Mouse (Mus musculus) frontal cortex, adult (tissue): ENCODE results near the gene Mark1.

ENCODE experiments used
- ATAC-seq: cut with Nextera tagmentation; 2 replicates; pipeline ENCODE4 v1.9.2; 2017; ENCODE audit warnings: mild to moderate bottlenecking, moderate library complexity, mixed read lengths; ENCODE audit not compliant: low TSS enrichment

The Mark1 gene

GRCm38 (mm10) chr1:184963121-184963693 is 36.2 kb downstream of the Mark1 start:
- 0 out of 2 replicates have a peak, but pooled peaks have one; percentile 9 for ATAC-seq

DNA sequence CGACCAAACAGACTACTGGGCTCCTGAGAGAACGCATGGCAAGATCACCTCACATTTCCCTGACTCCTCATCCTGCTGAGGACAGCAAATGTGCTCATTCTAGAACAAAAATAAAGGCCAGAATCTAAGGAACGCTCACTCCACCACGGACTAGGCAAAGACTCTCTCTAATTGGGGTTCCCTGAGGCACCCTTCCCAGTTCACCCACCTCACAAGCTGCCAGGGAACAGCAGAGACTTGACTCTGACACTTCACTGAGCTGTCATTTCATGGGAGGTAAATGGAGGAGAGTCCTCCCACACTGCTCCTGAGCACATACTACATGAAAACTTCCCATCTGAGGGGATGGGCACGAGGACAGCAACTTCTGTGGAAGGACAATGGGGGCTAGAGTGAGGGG is 37.5 kb downstream of the Mark1 start:
- ATAC-seq, result peak; percentile 25

GRCm38 (mm10) chr1:184958818-184959217 is 40.6 kb downstream of the Mark1 start:
- peak; percentile 87 for ATAC-seq

GRCm38 (mm10) chr1:184958388-184958787 is 41.0 kb downstream of the Mark1 start:
- 0 out of 2 replicates have a peak, but pooled peaks have one; percentile 1 for ATAC-seq

- ATAC-seq, result peak; percentile 61
Measured at GRCm38 (mm10) chr1:184951758-184952157, 47.6 kb downstream of the Mark1 start.

GRCm38 (mm10) chr1:184951057-184951456 is 48.3 kb downstream of the Mark1 start:
- peak; percentile 88 for ATAC-seq

DNA sequence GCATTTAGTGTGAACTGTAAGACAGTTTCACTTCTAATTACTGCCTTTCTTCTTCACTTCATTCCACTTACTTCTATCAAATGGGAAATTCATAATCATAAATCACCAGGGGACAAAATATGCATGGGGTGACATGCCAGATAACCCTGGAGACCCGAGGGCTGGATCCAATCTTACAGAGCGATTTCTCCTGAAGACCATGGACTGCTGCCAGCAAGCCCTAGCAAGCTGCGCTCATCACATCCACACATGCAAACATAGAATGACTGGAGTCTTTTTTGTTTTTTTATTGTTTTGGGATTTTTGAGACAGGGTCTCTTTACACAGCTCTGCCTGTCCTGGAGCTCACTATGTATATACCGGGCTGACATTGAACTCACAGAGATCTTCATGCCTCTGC is 61.3 kb downstream of the Mark1 start:
- no peak for ATAC-seq

- ATAC-seq, result no peak
Measured at GRCm38 (mm10) chr1:184935980-184936379, 63.4 kb downstream of the Mark1 start.

GRCm38 (mm10) chr1:184935490-184935889 is 63.9 kb downstream of the Mark1 start:
- ATAC-seq, result no peak

- no peak for ATAC-seq
Measured at GRCm38 (mm10) chr1:184931097-184931496, 68.3 kb downstream of the Mark1 start.

GRCm38 (mm10) chr1:184928382-184928781 is 71.0 kb downstream of the Mark1 start:
- no peak for ATAC-seq

DNA sequence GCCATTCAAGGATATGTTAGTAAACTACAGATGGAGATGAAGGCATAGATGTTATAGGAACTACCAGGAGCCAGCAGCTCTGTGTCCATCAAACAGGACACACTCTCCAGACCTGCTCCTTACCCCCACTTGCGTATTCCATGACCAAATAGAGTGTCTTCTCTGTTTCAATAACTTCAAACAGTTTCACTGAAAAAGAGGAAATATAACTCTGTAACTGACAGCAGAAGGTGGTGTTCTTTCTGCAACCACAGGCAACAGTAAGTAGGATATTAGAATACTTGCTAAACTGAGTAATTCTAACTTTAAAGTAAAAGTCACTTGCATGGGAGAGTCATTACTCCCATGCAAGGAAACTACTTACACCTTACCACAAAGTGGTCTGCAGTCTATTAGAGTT is 71.5 kb downstream of the Mark1 start:
- no peak for ATAC-seq

- peak; percentile 35; the same call in 1 of the 2 replicates for ATAC-seq
Measured at GRCm38 (mm10) chr1:184922824-184923223, 76.5 kb downstream of the Mark1 start.

DNA sequence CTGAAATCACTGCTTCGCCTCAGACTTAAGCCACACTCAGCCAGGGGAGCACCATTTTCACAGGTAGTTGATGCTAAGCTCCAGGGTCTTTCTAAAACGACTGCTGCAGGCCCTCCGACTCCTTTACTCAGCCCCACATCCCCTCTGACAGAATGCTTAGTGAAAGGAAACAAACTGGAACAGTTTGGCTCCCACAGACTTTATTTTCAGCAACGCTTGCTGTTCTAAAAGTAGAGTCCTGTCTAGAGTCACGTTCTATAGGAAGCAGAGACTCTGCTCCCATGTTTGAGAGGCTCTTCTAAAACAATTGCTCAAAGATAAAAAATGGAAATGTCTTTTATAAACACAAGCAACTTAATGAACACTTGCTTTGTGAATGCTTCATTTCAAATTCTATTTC is 79.3 kb downstream of the Mark1 start:
- peak; percentile 71 for ATAC-seq

DNA sequence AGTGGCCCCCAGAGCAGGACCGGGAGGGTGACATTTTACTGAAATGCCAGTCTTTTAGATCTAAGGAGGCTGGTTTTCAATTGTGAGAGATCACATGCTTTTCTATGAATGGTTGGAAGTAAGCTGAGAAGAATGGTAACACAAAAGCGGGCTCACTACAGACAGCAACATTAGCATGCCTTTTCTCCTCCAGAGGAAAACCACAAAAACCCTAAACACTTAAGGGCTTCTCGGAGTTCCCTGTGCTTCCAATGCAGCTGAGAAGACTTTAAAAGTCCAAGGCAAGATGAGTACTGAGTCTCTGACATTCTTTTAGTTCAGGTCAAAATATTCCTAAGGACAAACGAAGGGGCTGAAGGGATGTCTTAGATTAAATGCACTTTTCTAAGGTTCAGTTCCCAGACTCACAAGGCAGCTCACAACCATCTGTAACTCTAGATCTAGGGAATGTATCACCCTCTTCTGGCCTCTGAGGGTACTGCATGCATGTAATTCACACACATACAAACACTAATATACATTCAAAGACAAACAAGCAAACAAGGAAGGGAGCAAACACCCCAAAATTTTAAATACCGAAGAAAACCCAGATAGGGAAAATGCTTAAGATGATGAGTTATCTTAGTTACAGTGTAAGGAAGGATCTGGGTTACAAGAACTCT is 81.0 kb downstream of the Mark1 start:
- ATAC-seq, result no peak

GRCm38 (mm10) chr1:184912336-184912735 is 87.0 kb downstream of the Mark1 start:
- no peak for ATAC-seq

GRCm38 (mm10) chr1:184911861-184912260 is 87.5 kb downstream of the Mark1 start:
- ATAC-seq, result no peak

DNA sequence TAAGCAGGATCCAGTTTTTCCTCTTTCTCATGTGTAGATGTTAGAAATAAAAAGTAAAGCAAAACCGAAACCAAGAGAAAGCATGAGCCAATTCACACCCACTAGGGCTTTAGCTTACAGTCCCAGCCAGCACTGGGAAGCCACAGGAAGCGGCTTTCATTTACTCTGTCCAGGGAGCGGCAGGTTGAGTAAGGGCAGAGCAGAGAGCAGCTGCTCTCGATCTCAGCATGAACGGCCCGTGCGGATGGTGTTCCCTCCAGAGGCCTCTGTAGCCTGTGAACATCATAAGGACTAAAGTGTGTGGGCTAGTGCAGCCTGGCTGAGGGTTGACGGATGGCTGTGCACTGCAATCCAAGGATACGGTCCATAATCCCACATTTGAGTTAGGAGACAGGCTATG is 90.8 kb downstream of the Mark1 start:
- ATAC-seq, result peak; percentile 53

DNA sequence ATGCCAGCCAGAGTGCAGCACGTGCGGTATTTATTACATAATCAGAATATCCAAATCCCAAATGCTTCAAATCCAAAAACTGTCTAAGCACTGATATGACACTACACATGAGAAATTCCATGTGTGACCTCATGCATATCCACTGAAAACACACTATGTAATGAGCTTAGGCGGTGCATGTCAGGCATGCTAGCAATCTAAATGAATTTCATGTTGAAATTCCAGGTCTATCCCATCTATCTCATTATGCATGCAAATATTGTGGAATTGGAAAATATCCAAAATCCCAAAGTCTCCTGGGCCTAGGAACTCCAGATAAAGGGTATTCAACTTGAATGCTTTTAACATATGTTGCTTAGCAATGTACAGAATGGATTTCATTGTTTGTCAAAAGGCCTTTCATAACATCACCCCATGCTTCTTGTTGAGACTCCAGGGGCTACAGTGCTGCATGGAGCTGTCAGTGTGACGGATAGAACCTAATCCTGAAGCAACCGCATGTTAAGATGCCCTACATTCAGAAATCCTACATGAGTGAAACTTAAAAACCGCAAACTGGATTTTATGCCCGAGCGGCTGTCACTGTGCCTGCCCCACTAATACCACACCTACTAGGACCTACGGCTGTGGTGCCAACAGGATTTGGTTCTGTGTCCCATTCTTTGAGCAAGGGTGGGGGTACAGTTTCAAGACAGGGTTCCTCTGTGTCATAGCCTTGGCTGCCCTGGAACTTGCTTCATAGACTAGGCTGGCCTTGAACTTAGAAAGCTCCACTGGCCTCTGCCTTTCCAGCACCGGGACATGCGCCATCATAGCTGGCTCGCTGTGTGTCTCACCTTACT is 93.2 kb downstream of the Mark1 start:
- ATAC-seq, result no peak

DNA sequence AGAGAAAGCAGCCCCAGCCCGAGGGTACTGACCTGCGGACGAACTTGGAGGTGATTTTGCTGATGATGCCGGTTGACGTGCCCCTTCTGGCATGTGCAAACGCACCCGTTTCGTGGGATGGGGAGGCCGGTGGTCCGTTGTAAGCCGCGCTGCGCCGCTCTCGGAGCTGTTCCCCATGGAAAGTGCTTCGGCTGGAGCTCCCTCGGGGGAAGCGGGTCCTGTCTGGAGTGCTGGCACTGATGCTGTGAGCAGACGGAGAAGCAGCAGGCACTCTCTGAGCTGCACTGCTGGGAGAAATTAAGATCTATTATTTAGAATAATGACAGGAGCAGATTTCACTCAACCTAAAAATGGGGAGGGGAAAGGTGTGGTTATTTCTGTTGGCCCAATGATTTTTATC is 94.0 kb downstream of the Mark1 start:
- no peak for ATAC-seq

GRCm38 (mm10) chr1:184903697-184904096 is 95.7 kb downstream of the Mark1 start:
- ATAC-seq, result no peak

DNA sequence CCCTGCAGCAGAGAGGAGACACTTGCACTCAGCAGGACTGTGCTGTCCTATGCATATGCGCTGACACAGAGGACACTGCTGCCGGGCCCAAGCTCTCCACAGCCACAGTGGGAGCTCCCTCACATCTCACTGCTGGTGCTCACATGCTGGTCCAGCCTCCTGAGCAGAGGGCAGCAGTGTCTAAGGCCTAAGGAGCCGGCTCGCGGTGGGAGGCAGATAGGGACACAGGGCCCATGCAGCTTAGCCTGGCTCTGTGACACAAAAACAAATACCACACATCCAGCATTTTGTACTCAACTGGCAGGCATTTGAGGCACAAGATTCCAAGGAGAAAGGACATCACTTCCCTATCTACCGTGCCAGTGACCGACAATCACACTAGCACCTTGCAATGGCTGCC is 96.5 kb downstream of the Mark1 start:
- ATAC-seq, result no peak

DNA sequence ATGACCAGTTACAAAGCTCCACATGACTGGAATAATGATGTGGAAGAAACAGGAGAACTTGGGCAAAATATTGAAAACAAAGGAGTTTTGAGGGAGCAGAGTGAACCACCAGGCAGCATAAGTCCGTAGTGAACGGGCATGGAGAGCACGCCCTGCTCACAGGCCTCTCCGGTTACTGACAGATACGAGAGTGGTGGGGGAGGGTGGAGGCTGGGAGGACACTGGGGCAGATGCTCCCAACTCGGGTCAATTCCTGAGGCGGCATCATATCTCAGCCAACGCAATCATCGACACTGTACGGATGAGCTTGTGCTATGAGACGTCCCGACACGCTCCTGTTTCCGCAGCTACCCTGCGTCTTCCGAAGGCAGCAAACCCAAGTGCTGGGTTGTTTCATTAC is 102.0 kb downstream of the Mark1 start:
- ATAC-seq, result no peak
